Mouse (Mus musculus): ENCODE data around the gene Pdcd2.

Gene Pdcd2

DNA sequence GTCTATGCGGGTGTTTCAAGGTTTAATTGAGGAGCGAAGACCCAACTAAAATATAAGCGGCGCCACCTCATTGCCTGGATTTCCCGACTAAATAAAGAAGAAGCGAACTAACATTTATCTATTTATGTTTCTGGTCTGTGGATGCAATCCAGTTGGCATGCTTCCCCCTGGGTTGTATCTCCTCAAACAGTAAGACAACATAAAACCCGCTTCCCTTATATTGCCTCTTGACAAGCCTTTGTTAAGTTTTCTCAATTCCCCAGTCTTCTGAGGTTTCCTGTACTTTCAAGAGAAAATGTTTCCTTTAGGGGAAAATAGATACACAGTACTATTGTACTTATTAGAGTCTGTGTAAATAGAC lies 28.4 kb downstream of the Pdcd2 start:
- DNase-seq (ENCODE audit: low spot score) = no peak

DNA sequence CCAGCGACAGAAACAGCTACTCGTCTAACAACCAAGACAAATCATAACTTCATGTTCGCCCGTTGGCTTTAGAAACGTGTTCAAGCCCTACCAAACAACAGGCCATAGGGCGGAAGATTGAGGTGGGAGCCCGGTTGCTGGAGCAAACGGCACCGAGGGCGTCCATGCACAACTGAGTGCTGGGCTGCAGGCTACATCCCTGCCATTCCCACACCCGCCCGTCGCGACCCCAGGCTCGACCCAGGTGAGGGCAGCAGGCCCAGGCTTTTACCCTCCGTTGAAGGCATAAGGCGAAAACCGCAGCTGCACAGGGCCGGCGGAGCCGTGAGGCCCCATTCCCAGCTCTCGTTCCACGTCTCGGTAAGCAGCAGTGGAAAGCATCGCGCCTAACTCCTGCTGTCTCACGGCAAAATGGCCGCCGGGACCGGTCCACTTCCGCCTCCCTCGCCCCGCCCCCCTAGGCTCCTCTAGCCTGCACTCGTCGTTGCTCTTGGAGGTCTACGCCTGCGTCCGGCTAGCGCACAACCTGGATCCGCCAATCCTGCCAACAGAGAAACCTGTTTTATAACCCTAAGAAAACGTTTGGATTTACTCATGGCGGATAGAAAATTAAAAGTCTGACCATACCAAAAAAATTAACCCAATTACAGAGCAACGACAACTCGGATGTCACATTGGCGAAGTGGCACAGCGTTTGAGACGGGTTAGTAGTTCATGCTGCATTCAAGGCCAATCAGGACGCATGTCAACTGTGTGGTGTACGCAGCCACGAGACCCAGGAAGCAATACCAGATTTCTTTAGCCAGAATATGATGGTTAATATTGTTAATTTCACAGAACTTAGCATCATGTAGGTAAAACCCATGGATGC lies 29.0 kb downstream of the Pdcd2 start:
- DNase-seq (ENCODE audit: low spot score) = peak; percentile 74

DNA sequence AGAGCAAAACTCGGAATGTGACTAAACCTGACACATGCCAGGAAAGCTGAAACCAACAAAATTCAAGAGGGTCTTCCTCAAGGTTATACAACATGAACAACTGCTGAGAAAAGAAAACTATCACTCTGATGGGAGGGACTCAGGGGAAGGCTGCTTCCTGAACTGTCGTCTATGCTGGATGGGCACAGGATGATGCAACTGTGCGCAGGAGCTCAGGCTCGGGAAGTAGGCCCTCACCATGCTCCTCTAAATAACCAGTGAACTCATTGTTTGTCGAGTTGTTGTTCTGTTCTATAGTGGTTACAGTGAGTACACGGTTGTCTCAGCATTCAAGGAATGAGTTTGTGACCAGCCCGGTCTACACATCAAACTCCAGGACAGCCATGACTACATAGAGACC lies 36.6 kb downstream of the Pdcd2 start:
- DNase-seq (ENCODE audit: low spot score) = no peak

DNA sequence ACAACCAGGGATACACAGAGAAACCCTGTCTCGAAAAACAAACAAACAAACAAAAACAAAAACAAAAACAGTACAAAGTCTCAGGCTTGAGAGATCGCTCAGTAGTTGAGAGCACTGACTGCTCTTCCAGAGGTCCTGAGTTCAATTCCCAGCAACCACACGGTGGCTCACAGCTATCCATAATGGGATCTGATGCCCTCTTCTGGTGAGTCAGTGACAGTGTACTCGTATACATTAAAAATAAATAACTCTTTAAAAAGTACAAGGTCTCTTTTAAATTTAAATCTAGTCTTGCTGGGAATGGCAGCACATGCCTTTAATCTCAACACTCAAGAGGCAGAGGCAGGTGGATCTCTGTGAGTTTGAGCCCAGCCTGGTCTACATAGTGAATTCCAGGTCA lies 54.4 kb downstream of the Pdcd2 start:
- DNase-seq (ENCODE audit: low spot score) = no peak

Measured in urinary bladder, postnatal 10 days (tissue).